Mouse (Mus musculus): ENCODE results near the gene Fancg.

DNA sequence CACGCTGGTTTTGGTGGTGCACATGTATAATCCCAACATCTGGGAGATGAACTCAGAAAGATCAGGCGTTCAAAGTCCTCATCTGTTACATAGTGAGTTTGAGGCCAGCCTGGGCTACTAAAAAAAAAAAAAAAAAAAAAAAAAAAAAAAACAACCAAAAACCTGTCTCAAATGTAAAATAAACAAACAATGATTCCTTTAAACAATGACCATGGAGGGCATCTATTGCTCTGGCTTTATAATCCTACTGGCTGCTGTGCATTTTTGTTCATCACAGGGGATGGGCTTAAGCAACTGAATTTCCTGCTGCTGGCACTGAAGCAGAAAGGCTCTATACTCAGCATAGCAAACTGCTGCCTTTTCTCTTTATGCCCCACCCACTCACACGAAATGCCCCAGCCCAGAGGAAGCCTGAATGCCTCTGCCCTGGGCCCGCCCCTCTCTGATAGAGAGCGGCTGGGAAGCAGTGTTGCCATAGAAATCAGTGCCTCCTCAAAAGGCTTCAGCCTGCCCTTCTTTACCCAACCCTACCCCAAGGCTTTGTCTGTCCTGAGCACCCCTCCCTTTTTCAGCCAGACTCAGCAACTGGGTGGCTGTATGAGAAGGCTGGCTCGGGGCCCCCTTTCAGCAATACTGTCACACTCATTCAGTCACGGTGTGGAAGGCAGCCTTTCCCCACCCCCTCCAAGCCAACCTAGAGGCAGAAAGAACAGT lies 33.5 kb upstream of the Fancg start:
- TF ChIP-seq GATA1 (IDR thresholded peaks at IDR 0.05; ENCODE audit: borderline replicate concordance, low read length) (no peak), FLI1 (IDR thresholded peaks at IDR 0.05; ENCODE audit: low read length) (no peak)

All from megakaryocyte, embryonic 14.5 days (primary cell).